Mouse (Mus musculus) cerebellum, adult 9-11 months (tissue): ENCODE measurements around the gene Uchl5.

ENCODE experiments used
- DNase-seq: peaks from one replicate; pipeline ENCODE4 v3.0.0; 2022

The Uchl5 gene

DNA sequence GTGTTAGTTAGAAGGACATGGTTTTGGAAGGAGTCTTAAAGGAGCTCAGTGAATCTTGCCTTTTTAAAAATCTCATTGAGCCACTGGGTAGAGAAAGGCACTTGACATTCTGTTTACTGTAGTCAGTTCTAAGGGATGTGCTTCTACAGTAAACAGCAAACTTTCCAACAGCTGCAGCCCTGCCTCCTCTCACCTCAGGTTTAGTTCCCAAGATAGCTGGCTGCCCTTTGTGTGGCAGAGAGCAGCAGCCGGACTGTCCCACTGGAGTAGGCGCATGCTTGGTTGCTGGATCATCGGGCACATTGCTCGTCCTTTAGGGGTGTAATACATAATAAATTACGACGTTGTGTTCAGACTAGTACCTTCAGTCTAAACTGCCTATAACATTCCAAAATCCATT, 32.0 kb downstream of the Uchl5 start:
- DNase-seq: no peak

DNA sequence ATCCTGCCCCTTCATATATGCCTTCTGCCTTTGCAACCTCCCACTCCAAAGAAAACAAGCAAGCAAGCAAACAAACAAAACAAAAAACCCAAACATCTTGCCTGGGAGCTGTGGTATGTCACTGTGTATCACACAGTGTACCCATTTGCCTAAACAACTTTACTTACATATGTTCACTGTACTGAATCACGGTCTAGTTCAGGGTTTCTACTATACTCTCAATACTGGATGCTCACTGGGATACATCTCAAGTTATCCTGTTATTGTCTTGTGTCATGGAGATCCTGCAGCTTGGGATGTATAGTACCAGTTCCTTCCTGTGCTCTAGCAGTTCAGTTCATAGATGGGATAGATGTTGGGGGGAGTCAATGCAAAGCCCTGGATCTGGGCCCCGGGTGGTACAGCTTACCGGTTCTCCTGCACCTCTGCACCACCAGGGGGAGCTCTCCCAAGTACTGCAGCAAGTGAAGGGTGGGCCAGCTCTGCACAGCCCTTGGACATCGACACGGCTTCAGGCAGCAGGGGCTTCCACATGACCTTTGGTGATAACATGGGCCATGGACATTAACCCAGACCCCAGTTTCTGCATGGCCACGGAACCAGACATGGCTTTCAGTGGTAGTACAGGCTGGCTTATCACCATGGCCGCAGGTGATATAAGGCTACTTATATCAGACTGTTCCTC, 36.7 kb downstream of the Uchl5 start:
- DNase-seq: peak; percentile 33

DNA sequence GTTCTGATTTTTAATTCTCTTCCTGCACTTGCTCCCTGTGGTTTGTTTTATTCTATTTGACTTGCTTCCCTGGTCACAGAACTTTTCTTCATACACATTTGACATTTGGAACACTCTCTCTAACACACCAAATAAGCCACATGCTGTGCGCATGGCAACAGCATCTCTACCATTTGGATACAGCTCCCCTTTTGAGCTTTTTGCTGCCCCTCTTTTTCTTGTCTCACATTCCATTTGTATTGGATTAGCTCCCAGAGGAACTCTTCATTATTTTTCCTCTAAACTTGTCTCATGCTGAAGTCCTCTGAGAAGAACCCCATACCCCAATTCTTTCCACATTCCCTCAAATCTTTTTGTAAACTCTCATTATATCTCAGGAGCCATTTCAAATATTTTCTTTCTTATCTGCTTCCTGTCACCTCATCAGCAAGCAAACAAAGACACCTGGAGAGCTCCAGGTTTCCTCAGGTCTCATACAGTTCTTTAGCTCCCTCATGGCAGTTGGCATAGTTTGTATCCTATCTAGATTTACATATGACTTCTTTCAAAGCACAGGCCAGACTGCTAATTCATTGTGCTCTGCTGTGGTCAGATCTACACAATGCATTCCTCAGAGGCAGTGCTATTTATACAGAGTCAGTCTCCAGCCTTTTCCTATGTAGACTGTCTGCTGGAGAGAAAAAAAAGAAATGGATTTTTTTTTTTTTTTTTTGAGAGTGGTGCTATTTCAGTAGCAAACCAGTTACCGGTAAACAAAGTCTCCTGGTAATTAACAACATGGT, 43.2 kb downstream of the Uchl5 start:
- DNase-seq: no peak

DNA sequence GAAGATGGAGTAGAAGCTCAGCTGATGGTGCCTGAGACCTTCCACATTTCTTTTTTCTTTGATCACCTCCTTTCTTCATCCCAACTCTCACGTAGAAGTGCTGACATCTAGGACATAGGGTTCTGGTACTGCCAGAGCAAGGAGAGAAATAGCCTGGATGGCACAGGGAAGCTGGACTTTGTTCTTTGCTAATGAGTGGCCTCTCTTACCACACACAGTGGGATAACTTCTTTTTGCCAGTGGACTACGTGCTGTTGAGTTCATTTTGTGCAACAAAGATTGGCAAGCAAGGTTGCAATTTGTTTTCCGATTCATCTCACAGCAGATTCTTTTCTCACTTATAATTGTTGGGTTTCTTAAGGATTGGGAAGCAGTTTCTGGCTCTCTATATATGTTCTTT, 45.6 kb downstream of the Uchl5 start:
- DNase-seq: no peak

- DNase-seq: no peak
Measured at GRCm38 (mm10) chr1:143830713-143831112, 53.6 kb downstream of the Uchl5 start.

GRCm38 (mm10) chr1:143836363-143837182, 59.5 kb downstream of the Uchl5 start:
- no peak for DNase-seq

GRCm38 (mm10) chr1:143837681-143838080, 60.6 kb downstream of the Uchl5 start:
- DNase-seq: no peak

GRCm38 (mm10) chr1:143838896-143839410, 61.9 kb downstream of the Uchl5 start:
- no peak for DNase-seq

GRCm38 (mm10) chr1:143852329-143852728, 75.3 kb downstream of the Uchl5 start:
- no peak for DNase-seq

DNA sequence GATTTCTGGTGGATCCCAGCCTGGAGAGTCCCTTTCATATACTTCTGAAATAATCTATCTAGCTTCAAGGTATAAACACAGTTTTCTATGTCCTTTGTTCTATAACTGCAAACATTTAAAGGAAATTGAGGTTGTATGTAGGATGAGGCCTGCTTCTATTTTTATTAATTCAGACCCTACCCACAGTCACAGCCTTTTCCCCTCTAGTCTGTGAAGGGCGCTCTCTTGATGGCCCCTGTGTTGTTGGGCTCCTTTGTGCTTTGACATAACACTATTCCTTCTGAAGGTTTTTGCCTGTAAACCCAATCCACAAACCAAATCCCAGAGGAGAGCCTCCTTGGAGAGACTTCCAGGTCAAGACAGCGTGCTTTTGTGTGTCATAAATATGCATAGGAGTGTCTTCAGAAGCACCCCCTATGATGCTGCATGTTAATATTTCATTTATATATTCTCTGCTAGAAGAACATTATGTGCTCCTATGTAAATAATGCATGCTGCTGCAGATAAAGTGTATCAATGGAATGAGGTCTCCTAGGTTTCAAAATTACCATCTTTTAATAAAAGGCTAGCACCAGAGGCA, 75.8 kb downstream of the Uchl5 start:
- no peak for DNase-seq

DNA sequence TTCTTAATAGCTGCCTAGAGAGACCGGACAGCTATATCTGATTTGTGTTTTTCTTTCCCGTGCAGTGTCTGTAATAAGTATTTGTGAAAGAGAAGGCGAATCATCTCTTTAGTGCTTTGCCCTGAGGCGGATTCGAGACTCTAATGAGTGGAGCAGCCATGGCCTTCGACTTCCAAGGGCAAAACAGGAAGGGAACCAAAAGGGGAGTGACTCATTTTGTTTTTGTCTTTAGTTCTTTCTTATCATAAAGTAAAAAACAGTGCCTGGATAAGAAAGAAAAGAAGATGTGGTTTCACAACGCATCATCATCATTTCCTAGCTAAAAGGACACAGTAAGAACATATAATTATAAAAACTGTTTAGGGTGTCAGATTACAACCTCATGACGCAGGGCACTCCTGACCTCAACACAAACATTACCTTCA, 76.6 kb downstream of the Uchl5 start:
- DNase-seq: no peak

GRCm38 (mm10) chr1:143855706-143856105, 78.6 kb downstream of the Uchl5 start:
- no peak for DNase-seq
